Mouse (Mus musculus) kidney, postnatal 4 days (tissue): ENCODE measurements around the gene Gm21117.
"Not testable (repeated sequence)": the region's sequence is repeated elsewhere in the genome, so short reads cannot be mapped to it uniquely, and the experiment has no call there.

ENCODE experiments used
- DNase-seq, 2 experiments: peaks; one replicate each; pipeline ENCODE4 v3.0.0; 2021; ENCODE audit warnings: mixed read lengths in 2 of 2

Gene Gm21117

DNA sequence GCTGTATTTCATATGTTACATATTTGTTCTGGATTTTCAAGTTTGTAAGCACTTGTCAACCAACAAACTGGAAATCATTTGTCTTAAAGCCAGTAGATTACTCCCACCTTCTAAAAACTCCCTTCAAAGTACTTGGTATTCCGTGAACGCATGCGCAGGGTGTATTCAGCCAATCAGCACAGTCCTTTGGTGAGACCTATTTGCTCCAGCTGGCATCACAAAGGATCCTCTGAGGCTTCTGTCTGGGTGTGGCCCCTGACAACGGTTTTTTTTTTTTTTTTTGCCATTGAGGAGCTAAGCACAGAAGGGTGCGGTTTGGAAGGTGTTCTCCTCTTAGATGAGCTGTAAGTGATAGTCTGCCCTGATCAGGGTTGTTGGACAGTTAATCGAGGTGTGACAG is at the start of gene Gm21117:
Gm21117 (plus strand) TSS at position 301 of the 400 bp plus-strand sequence.
- DNase-seq = not testable (repeated sequence)
